6 mouse cellular contexts compared by ENCODE assay signal in genomic region chr1:93450118-93450517, GRCm38 (mm10). TPM values are rescaled to one million over a fixed set of nuclear protein-coding genes. Genes with fewer than 3 reads are reported as not detected.
DNase-seq lines count a peak whose midpoint lies in the region; ATAC-seq and TF ChIP-seq lines count a peak whose summit lies in the region.
"Not testable (repeated sequence)": the region's sequence is repeated elsewhere in the genome, so short reads cannot be mapped to it uniquely, and the experiment has no call there.

No protein-coding gene starts in this region.

- H3K36me3 ChIP-seq in E14TG2a.4 (ENCODE audit: insufficient read depth, low read length), result peaks cover 16% of the 10 kb centered on the region; the same call in 1 of the 2 replicates
- not testable (repeated sequence) for H3K36me3 ChIP-seq in heart, adult 2 months (ENCODE audit: control insufficient read depth, insufficient read depth, low read length); liver, postnatal 0 days (replicated peaks; ENCODE audit: insufficient read depth, low read length)

- not testable (repeated sequence) for H3K27me3 ChIP-seq in E14TG2a.4 (ENCODE audit: insufficient read depth, low read length); heart, adult 2 months (ENCODE audit: control insufficient read depth, insufficient read depth, low read length); liver, postnatal 0 days (ENCODE audit: insufficient read depth, low read length)

- not testable (repeated sequence) for TF ChIP-seq EP300 in heart, adult 2 months (IDR thresholded peaks at IDR 0.05; ENCODE audit: insufficient read depth, low read depth, low read length); liver, postnatal 0 days (IDR thresholded peaks at IDR 0.05; ENCODE audit: low read depth)

- not testable (repeated sequence) for H3K27ac ChIP-seq in heart, adult 2 months; layer of hippocampus, adult 2 months; liver, postnatal 0 days (ENCODE audit: low read depth)

- H3K4me1 ChIP-seq in E14TG2a.4 (replicated peaks; ENCODE audit: low read depth, low read length), result peaks cover 33% of the 10 kb centered on the region
- not testable (repeated sequence) for H3K4me1 ChIP-seq in heart, adult 2 months (ENCODE audit: control insufficient read depth, insufficient read depth, low read length)
- H3K4me1 ChIP-seq in liver, postnatal 0 days (ENCODE audit: insufficient read depth), result peaks cover 10% of the 10 kb centered on the region; the same call in 1 of the 2 replicates

- not testable (repeated sequence) for H3K79me2 ChIP-seq in heart, adult 2 months (replicated peaks; ENCODE audit: control insufficient read depth, insufficient read depth, low read length)

- ATAC-seq in liver, postnatal 0 days, result not testable (repeated sequence)

- not testable (repeated sequence) for H3K4me2 ChIP-seq in liver, postnatal 0 days (ENCODE audit: low read depth, low read length)

- not testable (repeated sequence) for H3K9ac ChIP-seq in heart, adult 2 months (ENCODE audit: low read depth, low read length); liver, postnatal 0 days (replicated peaks)

- H3K4me3 ChIP-seq in E14TG2a.4 (replicated peaks; ENCODE audit: low read length); heart, adult 2 months; layer of hippocampus, adult 2 months; liver, postnatal 0 days (ENCODE audit: low read depth, low read length): not testable (repeated sequence)

- intact Hi-C loops in heart, adult 2 months (cut with DNase I), result not testable (repeated sequence)

- TF ChIP-seq CTCF in E14TG2a.4 (conservative IDR thresholded peaks at IDR 0.05; ENCODE audit: low read length), result peak; percentile 36
- TF ChIP-seq CTCF in heart, adult 2 months (IDR thresholded peaks at IDR 0.05), result peak; percentile 38; the same call in 1 of the 2 replicates
- peak; percentile 55 for TF ChIP-seq CTCF in layer of hippocampus, adult 2 months (conservative IDR thresholded peaks at IDR 0.05)
- TF ChIP-seq CTCF in liver, postnatal 0 days (IDR thresholded peaks at IDR 0.05; ENCODE audit: low read depth), result peak; percentile 41

- 89% methylated on average over 5 of the region's 5 CpGs for WGBS in heart, adult 2 months
- 82% methylated on average over 5 of the region's 5 CpGs for WGBS in liver, postnatal 0 days (ENCODE audit: insufficient replicate concordance)

- peak; percentile 5 for DNase-seq in T-cell, adult 2 months (ENCODE audit: low spot score)
- DNase-seq in heart, adult 2 months; layer of hippocampus, adult 2 months (ENCODE audit: low spot score in 2 of 2); liver, postnatal 0 days: not testable (repeated sequence)
- peak; percentile 18 to 27 for DNase-seq in natural killer cell, adult 2 months (ENCODE audit: low spot score in 2 of 2)

- not testable (repeated sequence) for H3K9me3 ChIP-seq in E14TG2a.4 (ENCODE audit: low read length); liver, postnatal 0 days (ENCODE audit: low read length)

- TF ChIP-seq POLR2A in heart, adult 2 months (IDR thresholded peaks at IDR 0.05; ENCODE audit: insufficient read depth, low read depth, low read length), result not testable (repeated sequence)

RNA-seq across cellular contexts. Expression of gene Hdlbp, which starts 28.5 kb away (rescaled TPM):
- total RNA-seq in heart, adult 2 months (2021), result 100 to 1,000 TPM; 507 to 604 TPM
- polyA plus RNA-seq in heart, adult 2 months (2012; rRNA removed), result 131 and 247 TPM in 2 replicates
- 100 to 1,000 TPM; 137 to 148 TPM for total RNA-seq in layer of hippocampus, adult 2 months (2021)
- polyA plus RNA-seq in liver, postnatal 0 days (2015; fragmentation: Nextera tagmentation; extraction: Ambion mirVana), result 106 and 131 TPM in 2 replicates
